Mouse (Mus musculus) heart, postnatal 0 days (tissue): Measurements from ENCODE around the gene Dnaaf2.

ENCODE experiments used
- CTCF ChIP-seq: IDR thresholded peaks from 2 replicates; pipeline ENCODE4 v1.5.1; 2016; ENCODE audit warnings: antibody characterized with exemption, control low read depth, low read depth
- EP300 ChIP-seq: IDR thresholded peaks from 2 replicates; pipeline ENCODE4 v1.6.1; 2016; ENCODE audit warnings: antibody characterized with exemption, low read depth

GRCm38 (mm10) chr12:69216587-69216986, 18.4 kb upstream of the Dnaaf2 start:
- TF ChIP-seq CTCF (no peak), EP300 (no peak)
